Mouse (Mus musculus) neural tube, embryonic 14.5 days (tissue): ENCODE measurements around the gene St5. TPM values are rescaled to one million over a fixed set of nuclear protein-coding genes. Genes with fewer than 3 reads are reported as not detected.
A peak's percentile ranks its signal among the peaks of the same experiment; 100 is the strongest.

Experiments
- ATAC-seq: fragments of 200-750 bp; cut with Nextera tagmentation; 2 replicates; pipeline ENCODE4 v1.8.0; 2017; ENCODE audit warnings: low read depth, mild to moderate bottlenecking, moderate TSS enrichment, moderate library complexity
- H3K27ac ChIP-seq: fragments of 300-500 bp; sonication (generic); 2 replicates; pipeline ENCODE4 v1.5.1; 2014; ENCODE audit warnings: low read depth, mild to moderate bottlenecking, control low read depth, low read length, moderate library complexity, mixed read lengths
- H3K27me3 ChIP-seq: fragments of 300-500 bp; sonication (generic); 2 replicates; pipeline ENCODE4 v1.6.1; 2014; ENCODE audit warnings: low read length; ENCODE audit not compliant: control insufficient read depth, insufficient read depth
- H3K36me3 ChIP-seq: fragments of 300-500 bp; sonication (generic); 2 replicates; pipeline ENCODE4 v1.6.1; 2014; ENCODE audit warnings: low read length, mixed read lengths; ENCODE audit not compliant: control insufficient read depth, insufficient read depth
- H3K4me1 ChIP-seq: fragments of 300-500 bp; sonication (generic); 2 replicates; pipeline ENCODE4 v1.6.1; 2014; ENCODE audit warnings: low read length; ENCODE audit not compliant: control insufficient read depth, insufficient read depth
- H3K4me2 ChIP-seq: fragments of 300-500 bp; sonication (generic); 2 replicates; pipeline ENCODE4 v1.6.1; 2014; ENCODE audit warnings: mild to moderate bottlenecking, low read depth, low read length, control low read depth
- H3K4me3 ChIP-seq: fragments of 300-500 bp; sonication (generic); 2 replicates; pipeline ENCODE4 v1.5.1; 2014; ENCODE audit warnings: low read depth, low read length, control low read depth, mixed read lengths
- H3K9ac ChIP-seq: fragments of 300-500 bp; sonication (generic); replicated peaks from 2 replicates; pipeline ENCODE4 v1.6.1; 2014; ENCODE audit warnings: low read depth, mild to moderate bottlenecking, control low read depth, low read length, mixed read lengths
- H3K9me3 ChIP-seq: fragments of 300-500 bp; sonication (generic); 2 replicates; pipeline ENCODE4 v1.6.1; 2016; ENCODE audit warnings: low read length; ENCODE audit not compliant: control insufficient read depth
- WGBS: fragments of 180-500 bp; shearing (Covaris S2); extraction: QIAGEN DNeasy Blood & Tissue Kit; methylation state at CpG from one replicate; pipeline ENCODE4 v1.1.7; 2014; 5-methylcytosine and 5-hydroxymethylcytosine counted together
- polyA plus RNA-seq: library from polyadenylated mRNA; unstranded; fragments of >200 nt; fragmentation: Nextera tagmentation; extraction: Ambion mirVana; gene quantifications from 2 replicates; pipeline ENCODE4 v1.2.1, GENCODE M21; 2014

Gene St5
- polyA plus RNA-seq, 1 experiment from 2014 or later = 18.7 TPM

- no peak for ATAC-seq
- Histone ChIP-seq H3K9me3 (no peaks in the 10 kb centered on the region), H3K4me1 (0 out of 2 replicates have a peak, but pooled peaks cover 3% of the 10 kb centered on the region), H3K4me3 (no peak overlapping the region), H3K36me3 (no peaks in the 10 kb centered on the region), H3K9ac (no peak overlapping the region), H3K27me3 (no peaks in the 10 kb centered on the region), H3K4me2 (no peak overlapping the region), H3K27ac (no peak overlapping the region)
These were observed 109.4 kb downstream of the St5 start for GRCm38 (mm10) chr7:109593992-109594391.

- Histone ChIP-seq H3K4me3 (no peak overlapping the region), H3K36me3 (no peaks in the 10 kb centered on the region), H3K4me2 (no peak overlapping the region), H3K9me3 (no peaks in the 10 kb centered on the region), H3K27ac (no peak overlapping the region), H3K27me3 (no peaks in the 10 kb centered on the region), H3K9ac (no peak overlapping the region), H3K4me1 (0 out of 2 replicates have a peak, but pooled peaks cover 3% of the 10 kb centered on the region)
- no peak for ATAC-seq
- WGBS = 58% methylated on average over 4 of the region's 4 CpGs
These were observed 111.2 kb downstream of the St5 start for GRCm38 (mm10) chr7:109592184-109592583.

- no peaks in the 10 kb centered on the region for H3K9me3 ChIP-seq
- H3K4me1 ChIP-seq = 0 out of 2 replicates have a peak, but pooled peaks cover 3% of the 10 kb centered on the region
- H3K4me2 ChIP-seq = no peak overlapping the region
- H3K36me3 ChIP-seq = no peaks in the 10 kb centered on the region
- H3K4me3 ChIP-seq = no peak overlapping the region
- ATAC-seq = no peak
- 92% methylated on average over 2 of the region's 2 CpGs for WGBS
- no peak overlapping the region for H3K27ac ChIP-seq
- H3K27me3 ChIP-seq = no peaks in the 10 kb centered on the region
- H3K9ac ChIP-seq = no peak overlapping the region
These were observed 112.8 kb downstream of the St5 start for GRCm38 (mm10) chr7:109590576-109590975.

GRCm38 (mm10) chr7:109588990-109589389 is 114.4 kb downstream of the St5 start:
- Histone ChIP-seq H3K4me1 (0 out of 2 replicates have a peak, but pooled peaks cover 3% of the 10 kb centered on the region), H3K9ac (no peak overlapping the region), H3K4me2 (no peak overlapping the region), H3K9me3 (no peaks in the 10 kb centered on the region), H3K36me3 (no peaks in the 10 kb centered on the region), H3K4me3 (no peak overlapping the region), H3K27me3 (no peaks in the 10 kb centered on the region), H3K27ac (no peak overlapping the region)
- 84% methylated on average over 6 of the region's 6 CpGs for WGBS
- no peak for ATAC-seq

GRCm38 (mm10) chr7:109588145-109588544 is 115.3 kb downstream of the St5 start:
- WGBS = 82% methylated on average over 8 of the region's 8 CpGs
- Histone ChIP-seq H3K4me2 (no peak overlapping the region), H3K4me3 (no peak overlapping the region), H3K9me3 (no peaks in the 10 kb centered on the region), H3K9ac (no peak overlapping the region), H3K4me1 (0 out of 2 replicates have a peak, but pooled peaks cover 3% of the 10 kb centered on the region), H3K27me3 (no peaks in the 10 kb centered on the region), H3K36me3 (no peaks in the 10 kb centered on the region), H3K27ac (no peak overlapping the region)
- no peak for ATAC-seq

GRCm38 (mm10) chr7:109584467-109584866 is 118.9 kb downstream of the St5 start:
- Histone ChIP-seq H3K4me2 (no peak overlapping the region), H3K9me3 (no peaks in the 10 kb centered on the region), H3K27ac (no peak overlapping the region), H3K4me3 (no peak overlapping the region), H3K9ac (no peak overlapping the region), H3K4me1 (no peaks in the 10 kb centered on the region), H3K36me3 (no peaks in the 10 kb centered on the region), H3K27me3 (no peaks in the 10 kb centered on the region)
- 80% methylated on average over 1 of the region's 1 CpGs for WGBS
- ATAC-seq = no peak

- no peak overlapping the region for H3K4me2 ChIP-seq
- 45% methylated on average over 4 of the region's 4 CpGs for WGBS
These were observed 122.9 kb downstream of the St5 start for GRCm38 (mm10) chr7:109580489-109580888.

GRCm38 (mm10) chr7:109579585-109580307 is 123.7 kb downstream of the St5 start:
- Histone ChIP-seq H3K4me2 (no peak overlapping the region), H3K9ac (no peak overlapping the region), H3K27me3 (no peaks in the 10 kb centered on the region), H3K4me3 (no peak overlapping the region), H3K4me1 (0 out of 2 replicates have a peak, but pooled peaks cover 8% of the 10 kb centered on the region), H3K9me3 (no peaks in the 10 kb centered on the region), H3K36me3 (no peaks in the 10 kb centered on the region), H3K27ac (peak overlapping the region; percentile 45)
- WGBS = 10% methylated on average over 6 of the region's 6 CpGs
- peak; percentile 92 for ATAC-seq

More at GRCm38 (mm10) chr7:109580489-109580888, 122.9 kb downstream of the St5 start:
- Histone ChIP-seq H3K9ac (no peak overlapping the region), H3K4me3 (no peak overlapping the region), H3K27ac (no peak overlapping the region; the same call in 1 of the 2 replicates), H3K9me3 (no peaks in the 10 kb centered on the region), H3K36me3 (no peaks in the 10 kb centered on the region), H3K4me1 (0 out of 2 replicates have a peak, but pooled peaks cover 6% of the 10 kb centered on the region), H3K27me3 (no peaks in the 10 kb centered on the region)
- ATAC-seq = no peak

GRCm38 (mm10) chr7:109578880-109579584 is 124.4 kb downstream of the St5 start:
- H3K27ac ChIP-seq = peak overlapping the region; percentile 45; the same call in 1 of the 2 replicates
- WGBS = 10% methylated on average over 2 of the region's 2 CpGs
- H3K9me3 ChIP-seq = no peaks in the 10 kb centered on the region
- H3K9ac ChIP-seq = no peak overlapping the region
- no peak overlapping the region for H3K4me3 ChIP-seq
- H3K4me2 ChIP-seq = no peak overlapping the region
- no peaks in the 10 kb centered on the region for H3K36me3 ChIP-seq
- H3K4me1 ChIP-seq = 0 out of 2 replicates have a peak, but pooled peaks cover 8% of the 10 kb centered on the region
- no peak for ATAC-seq
- no peaks in the 10 kb centered on the region for H3K27me3 ChIP-seq
